Mouse (Mus musculus): ENCODE data around the gene Myh14. TPM values are rescaled to one million over a fixed set of nuclear protein-coding genes. Genes with fewer than 3 reads are reported as not detected.
A peak's percentile ranks its signal among the peaks of the same experiment; 100 is the strongest.

Gene Myh14
- polyA plus RNA-seq, 1 experiment from 2014 or later = 28.4 TPM

GRCm38 (mm10) chr7:44676611-44677010, 6.0 kb upstream of the Myh14 start:
- no peaks in the 10 kb centered on the region for H3K27me3 ChIP-seq (ENCODE audit: control insufficient read depth, insufficient read depth, low read length)
- no peak for DNase-seq (ENCODE audit: low spot score)
- no peak overlapping the region for H3K4me3 ChIP-seq (ENCODE audit: low read depth, low read length)
- H3K4me2 ChIP-seq (replicated peaks; ENCODE audit: low read depth) = no peak overlapping the region
- no peak for TF ChIP-seq EP300 (optimal IDR thresholded peaks at IDR 0.05)
- TF ChIP-seq CTCF (IDR thresholded peaks at IDR 0.05; ENCODE audit: low read depth) = no peak
- H3K9me3 ChIP-seq (ENCODE audit: control insufficient read depth, low read length) = no peaks in the 10 kb centered on the region
- H3K9ac ChIP-seq (ENCODE audit: low read length) = no peak overlapping the region
- H3K4me1 ChIP-seq (replicated peaks; ENCODE audit: control insufficient read depth, insufficient read depth) = no peaks in the 10 kb centered on the region
- H3K27ac ChIP-seq (replicated peaks) = no peak overlapping the region
- H3K36me3 ChIP-seq (ENCODE audit: control insufficient read depth, insufficient read depth, low read length) = no peaks in the 10 kb centered on the region
- ATAC-seq (ENCODE audit: low FRiP score, low TSS enrichment) = no peak
- WGBS = 48% methylated on average over 2 of the region's 2 CpGs

- Histone ChIP-seq H3K4me1 (replicated peaks; ENCODE audit: control insufficient read depth, insufficient read depth) (no peaks in the 10 kb centered on the region), H3K4me2 (replicated peaks; ENCODE audit: low read depth) (no peak overlapping the region), H3K27me3 (ENCODE audit: control insufficient read depth, insufficient read depth, low read length) (no peaks in the 10 kb centered on the region), H3K9me3 (ENCODE audit: control insufficient read depth, low read length) (no peaks in the 10 kb centered on the region), H3K36me3 (ENCODE audit: control insufficient read depth, insufficient read depth, low read length) (no peaks in the 10 kb centered on the region), H3K4me3 (ENCODE audit: low read depth, low read length) (no peak overlapping the region), H3K27ac (replicated peaks) (no peak overlapping the region), H3K9ac (ENCODE audit: low read length) (no peak overlapping the region)
- DNase-seq (ENCODE audit: low spot score) (no peak), ATAC-seq (ENCODE audit: low FRiP score, low TSS enrichment) (no peak)
- no peak for TF ChIP-seq CTCF (IDR thresholded peaks at IDR 0.05; ENCODE audit: low read depth)
- TF ChIP-seq EP300 (optimal IDR thresholded peaks at IDR 0.05) = no peak
- 49% methylated on average over 4 of the region's 4 CpGs for WGBS
Measured at GRCm38 (mm10) chr7:44676126-44676525, 5.5 kb upstream of the Myh14 start.

- Histone ChIP-seq H3K27me3 (ENCODE audit: control insufficient read depth, insufficient read depth, low read length) (no peaks in the 10 kb centered on the region), H3K4me2 (replicated peaks; ENCODE audit: low read depth) (no peak overlapping the region), H3K4me1 (replicated peaks; ENCODE audit: control insufficient read depth, insufficient read depth) (no peaks in the 10 kb centered on the region), H3K36me3 (ENCODE audit: control insufficient read depth, insufficient read depth, low read length) (no peaks in the 10 kb centered on the region), H3K27ac (replicated peaks) (no peak overlapping the region), H3K9ac (ENCODE audit: low read length) (no peak overlapping the region), H3K9me3 (ENCODE audit: control insufficient read depth, low read length) (no peaks in the 10 kb centered on the region), H3K4me3 (ENCODE audit: low read depth, low read length) (no peak overlapping the region)
- ATAC-seq (ENCODE audit: low FRiP score, low TSS enrichment) (no peak), DNase-seq (ENCODE audit: low spot score) (no peak)
- WGBS = 76% methylated on average over 6 of the region's 6 CpGs
- no peak for TF ChIP-seq EP300 (optimal IDR thresholded peaks at IDR 0.05)
- no peak for TF ChIP-seq CTCF (IDR thresholded peaks at IDR 0.05; ENCODE audit: low read depth)
Measured at GRCm38 (mm10) chr7:44675171-44675570, 4.5 kb upstream of the Myh14 start.

- Histone ChIP-seq H3K4me2 (replicated peaks; ENCODE audit: low read depth) (no peak overlapping the region), H3K4me1 (replicated peaks; ENCODE audit: control insufficient read depth, insufficient read depth) (no peaks in the 10 kb centered on the region), H3K27me3 (ENCODE audit: control insufficient read depth, insufficient read depth, low read length) (no peaks in the 10 kb centered on the region), H3K27ac (replicated peaks) (no peak overlapping the region), H3K9ac (ENCODE audit: low read length) (no peak overlapping the region), H3K9me3 (ENCODE audit: control insufficient read depth, low read length) (no peaks in the 10 kb centered on the region), H3K4me3 (ENCODE audit: low read depth, low read length) (no peak overlapping the region), H3K36me3 (ENCODE audit: control insufficient read depth, insufficient read depth, low read length) (no peaks in the 10 kb centered on the region)
- DNase-seq (ENCODE audit: low spot score) (no peak), ATAC-seq (ENCODE audit: low FRiP score, low TSS enrichment) (no peak)
- TF ChIP-seq CTCF (IDR thresholded peaks at IDR 0.05; ENCODE audit: low read depth) (peak; percentile 24; the same call in 1 of the 2 replicates), EP300 (optimal IDR thresholded peaks at IDR 0.05) (no peak)
- 77% methylated on average over 4 of the region's 4 CpGs for WGBS
Measured at GRCm38 (mm10) chr7:44674511-44674910, 3.9 kb upstream of the Myh14 start.

GRCm38 (mm10) chr7:44672193-44672592, 1.6 kb upstream of the Myh14 start:
- no peak overlapping the region for H3K27ac ChIP-seq (replicated peaks)
- no peaks in the 10 kb centered on the region for H3K27me3 ChIP-seq (ENCODE audit: control insufficient read depth, insufficient read depth, low read length)
- no peaks in the 10 kb centered on the region for H3K4me1 ChIP-seq (replicated peaks; ENCODE audit: control insufficient read depth, insufficient read depth)
- no peak overlapping the region for H3K4me3 ChIP-seq (ENCODE audit: low read depth, low read length)
- ATAC-seq (ENCODE audit: low FRiP score, low TSS enrichment) = no peak
- no peaks in the 10 kb centered on the region for H3K9me3 ChIP-seq (ENCODE audit: control insufficient read depth, low read length)
- H3K9ac ChIP-seq (ENCODE audit: low read length) = no peak overlapping the region
- no peak overlapping the region for H3K4me2 ChIP-seq (replicated peaks; ENCODE audit: low read depth)
- H3K36me3 ChIP-seq (ENCODE audit: control insufficient read depth, insufficient read depth, low read length) = no peaks in the 10 kb centered on the region
- 60% methylated on average over 5 of the region's 5 CpGs for WGBS
- TF ChIP-seq CTCF (IDR thresholded peaks at IDR 0.05; ENCODE audit: low read depth) = no peak
- TF ChIP-seq EP300 (optimal IDR thresholded peaks at IDR 0.05) = no peak
- DNase-seq (ENCODE audit: low spot score) = no peak

GRCm38 (mm10) chr7:44669103-44669502, 1.5 kb downstream of the Myh14 start:
- Histone ChIP-seq H3K4me2 (replicated peaks; ENCODE audit: low read depth) (peak overlapping the region; percentile 40), H3K9ac (ENCODE audit: low read length) (peak overlapping the region; percentile 41; the same call in 1 of the 2 replicates), H3K9me3 (ENCODE audit: control insufficient read depth, low read length) (no peaks in the 10 kb centered on the region), H3K27ac (replicated peaks) (peak overlapping the region; percentile 87), H3K4me3 (ENCODE audit: low read depth, low read length) (peak overlapping the region; percentile 17), H3K27me3 (ENCODE audit: control insufficient read depth, insufficient read depth, low read length) (no peaks in the 10 kb centered on the region), H3K36me3 (ENCODE audit: control insufficient read depth, insufficient read depth, low read length) (no peaks in the 10 kb centered on the region), H3K4me1 (replicated peaks; ENCODE audit: control insufficient read depth, insufficient read depth) (no peaks in the 10 kb centered on the region)
- ATAC-seq (ENCODE audit: low FRiP score, low TSS enrichment) (peak; percentile 72), DNase-seq (ENCODE audit: low spot score) (peak; percentile 91)
- TF ChIP-seq CTCF (IDR thresholded peaks at IDR 0.05; ENCODE audit: low read depth) (peak; percentile 3; the same call in 1 of the 2 replicates), EP300 (optimal IDR thresholded peaks at IDR 0.05) (no peak)
- 16% methylated on average over 21 of the region's 21 CpGs for WGBS
